Mouse (Mus musculus): Measurements from ENCODE around the gene Sectm1a.
"Not testable (repeated sequence)": the region's sequence is repeated elsewhere in the genome, so short reads cannot be mapped to it uniquely, and the experiment has no call there.

The Sectm1a gene

GRCm38 (mm10) chr11:121089756-121090546, 8.9 kb upstream of the Sectm1a start:
- no peak for DNase-seq (ENCODE audit: low spot score in 2 of 2)

- DNase-seq (ENCODE audit: low spot score in 2 of 2), result no peak
Measured at GRCm38 (mm10) chr11:121088997-121089396, 8.0 kb upstream of the Sectm1a start.

DNA sequence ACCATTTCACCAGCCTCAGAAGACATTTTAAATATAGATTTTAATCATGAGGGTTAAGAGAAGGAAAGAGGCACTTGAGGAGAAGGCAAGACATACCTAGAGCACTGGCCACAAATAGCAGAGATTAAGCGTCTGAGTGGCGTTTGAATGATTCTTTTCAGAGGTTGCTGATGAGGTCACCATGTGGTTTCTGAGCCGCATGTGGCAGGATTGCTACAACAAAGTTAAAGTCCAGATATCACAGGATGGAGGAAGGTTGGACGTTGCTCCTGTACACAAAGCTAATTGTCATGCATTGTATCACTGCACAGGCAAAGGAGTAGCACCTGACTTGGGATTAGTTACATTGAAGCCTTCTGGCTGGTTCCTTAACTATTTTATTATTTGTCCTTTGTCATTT, 5.3 kb upstream of the Sectm1a start:
- no peak for DNase-seq (ENCODE audit: low spot score in 2 of 2)

DNA sequence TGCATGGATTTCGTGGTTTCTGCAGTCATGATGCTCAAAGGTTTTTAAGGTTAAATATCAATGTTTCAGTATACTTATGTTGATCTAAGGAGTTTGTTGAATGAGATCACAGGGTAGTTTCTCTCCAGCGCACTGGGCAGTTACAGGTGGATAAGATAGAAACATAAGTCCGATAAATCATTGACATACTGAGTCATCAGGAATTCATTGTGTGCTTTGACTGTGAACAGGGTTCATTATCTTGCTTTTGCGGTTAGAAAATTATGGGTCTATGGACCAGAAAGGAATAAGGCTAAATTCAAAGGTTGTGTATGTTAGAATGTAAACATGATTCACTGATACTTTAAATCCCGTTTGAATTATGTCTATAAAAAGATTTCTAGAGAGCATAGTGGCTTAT, 4.2 kb upstream of the Sectm1a start:
- DNase-seq (ENCODE audit: low spot score in 2 of 2), result no peak

GRCm38 (mm10) chr11:121082857-121083500, 2.0 kb upstream of the Sectm1a start:
- peak in 1 of 2 experiments; percentile 25 for DNase-seq (ENCODE audit: low spot score in 2 of 2)

- DNase-seq (ENCODE audit: low spot score in 2 of 2), result no peak
Measured at GRCm38 (mm10) chr11:121082250-121082649, 1.2 kb upstream of the Sectm1a start.

DNA sequence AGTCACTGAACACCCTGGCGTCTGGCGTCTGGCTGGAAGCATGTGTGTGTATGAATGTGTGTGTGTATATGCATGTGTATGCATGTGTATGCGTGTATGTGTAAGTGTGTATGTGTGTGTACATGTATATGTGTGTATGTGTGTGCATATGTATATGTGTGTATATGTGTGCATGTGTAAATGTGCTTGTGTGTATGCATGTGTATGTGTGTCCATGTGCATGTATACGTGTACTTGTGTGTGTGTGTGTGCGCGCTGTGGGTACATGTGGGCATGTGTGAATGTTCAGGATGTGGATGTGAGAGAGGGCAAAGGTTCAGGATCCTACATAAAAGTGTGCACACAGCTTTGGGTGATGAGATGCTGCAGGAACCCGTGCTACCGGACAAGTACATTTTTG, 690 bp downstream of the Sectm1a start:
- DNase-seq (ENCODE audit: low spot score in 2 of 2), result no peak

DNA sequence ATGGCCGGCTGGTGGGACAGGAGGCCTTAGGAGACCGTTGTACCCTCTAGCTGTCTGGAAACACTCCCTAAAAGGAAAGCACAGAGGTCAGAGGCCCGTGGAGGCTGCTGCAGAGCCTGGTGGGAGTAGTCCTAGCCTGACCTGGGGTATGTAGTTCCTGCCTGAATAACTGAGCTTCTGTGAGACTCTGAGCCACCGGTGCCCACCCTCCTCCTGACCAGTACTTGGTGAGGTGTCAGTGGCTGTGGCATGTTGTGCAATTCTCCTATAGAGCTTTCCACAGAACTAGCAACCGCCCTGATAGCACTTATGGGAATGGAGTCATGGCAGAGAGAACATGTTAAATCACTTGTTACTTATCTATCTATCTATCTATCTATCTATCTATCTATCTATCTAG, 5.4 kb downstream of the Sectm1a start:
- DNase-seq (ENCODE audit: low spot score in 2 of 2), result no peak

DNA sequence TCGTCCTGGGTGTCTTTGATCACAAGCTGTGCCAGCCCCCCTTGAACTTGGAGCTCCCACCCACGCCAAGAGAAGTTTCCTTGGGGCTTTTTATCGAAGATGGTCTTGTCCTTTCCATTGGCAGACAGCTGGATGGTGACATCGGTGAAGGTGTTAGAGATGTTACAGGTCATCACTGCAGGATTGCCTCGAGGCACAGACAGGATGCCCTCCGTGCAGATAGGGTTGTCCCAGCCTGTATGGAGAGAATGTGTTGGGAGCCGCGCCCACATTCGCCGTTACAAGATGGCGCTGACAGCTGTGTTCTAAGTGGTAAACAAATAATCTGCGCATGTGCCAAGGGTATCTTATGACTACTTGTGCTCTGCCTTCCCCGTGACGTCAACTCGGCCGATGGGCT, 11.4 kb downstream of the Sectm1a start:
- DNase-seq (ENCODE audit: low spot score in 2 of 2), result not testable (repeated sequence)

DNA sequence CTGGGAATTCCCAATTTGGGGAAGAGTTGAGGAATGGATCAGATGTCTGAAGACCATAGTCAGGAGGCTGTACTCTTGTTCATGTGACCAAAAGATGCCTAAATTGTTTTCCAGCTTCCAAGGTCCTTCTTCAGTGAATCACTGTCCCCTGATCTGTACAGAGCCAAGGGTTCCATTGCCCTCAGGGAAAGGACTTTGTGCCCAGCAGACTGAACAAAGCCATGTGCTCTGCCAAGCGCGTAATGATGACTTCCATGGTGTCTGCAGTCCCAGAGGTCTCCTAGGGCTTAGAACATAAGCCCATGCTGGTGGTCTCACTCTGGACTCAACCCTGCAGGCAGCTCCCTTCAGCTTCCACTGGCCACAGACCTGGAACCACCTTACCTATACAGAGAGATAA, 13.1 kb downstream of the Sectm1a start:
- DNase-seq (ENCODE audit: low spot score in 2 of 2), result no peak

GRCm38 (mm10) chr11:121064197-121064596, 16.8 kb downstream of the Sectm1a start:
- DNase-seq (ENCODE audit: low spot score in 2 of 2), result no peak

- no peak for DNase-seq (ENCODE audit: low spot score in 2 of 2)
Measured at GRCm38 (mm10) chr11:121063379-121063778, 17.6 kb downstream of the Sectm1a start, which contains the start of gene Sectm1b. Sectm1b (minus strand) TSS chr11:121063569.

- no peak for DNase-seq (ENCODE audit: low spot score in 2 of 2)
Measured at GRCm38 (mm10) chr11:121061615-121062014, 19.4 kb downstream of the Sectm1a start.

GRCm38 (mm10) chr11:121060401-121061067, 20.5 kb downstream of the Sectm1a start:
- not testable (repeated sequence) for DNase-seq (ENCODE audit: low spot score in 2 of 2)

GRCm38 (mm10) chr11:121059471-121059870, 21.5 kb downstream of the Sectm1a start:
- no peak for DNase-seq (ENCODE audit: low spot score in 2 of 2)

- no peak for DNase-seq (ENCODE audit: low spot score in 2 of 2)
Measured at GRCm38 (mm10) chr11:121058956-121059355, 22.1 kb downstream of the Sectm1a start.

DNA sequence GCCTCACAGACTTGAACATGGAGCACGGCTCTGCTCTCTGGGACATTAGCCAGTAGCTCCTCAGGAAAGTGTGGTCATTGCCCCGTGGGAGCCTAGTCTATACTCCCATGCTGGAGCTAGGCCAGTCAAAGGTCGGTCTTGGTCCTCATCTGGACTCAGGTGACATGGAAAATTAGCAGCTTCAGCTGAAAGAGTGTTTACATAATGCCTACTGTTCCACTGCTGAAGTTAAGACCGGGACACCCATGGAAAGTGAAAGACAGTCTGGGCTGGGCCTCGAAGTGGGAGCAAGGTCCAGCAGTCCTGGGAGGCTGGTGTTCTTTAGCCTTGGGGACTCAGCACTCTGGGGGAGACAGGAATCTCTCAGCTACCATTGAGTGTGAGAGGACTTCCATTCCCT, 22.9 kb downstream of the Sectm1a start:
- DNase-seq (ENCODE audit: low spot score in 2 of 2), result no peak

- DNase-seq (ENCODE audit: low spot score in 2 of 2), result no peak
Measured at GRCm38 (mm10) chr11:121056536-121057236, 24.3 kb downstream of the Sectm1a start.

- DNase-seq (ENCODE audit: low spot score in 2 of 2), result peak; percentile 66 to 85
Measured at GRCm38 (mm10) chr11:121053536-121053935, 27.5 kb downstream of the Sectm1a start.

GRCm38 (mm10) chr11:121052387-121052786, 28.6 kb downstream of the Sectm1a start:
- no peak for DNase-seq (ENCODE audit: low spot score in 2 of 2)

- no peak for DNase-seq (ENCODE audit: low spot score in 2 of 2)
Measured at GRCm38 (mm10) chr11:121051793-121052192, 29.2 kb downstream of the Sectm1a start.

- no peak for DNase-seq (ENCODE audit: low spot score in 2 of 2)
Measured at GRCm38 (mm10) chr11:121049840-121050239, 31.2 kb downstream of the Sectm1a start.

All from spleen, postnatal 4 days (tissue).